Mouse (Mus musculus) cortical plate, adult 2 months (tissue): ENCODE measurements around the gene Chchd2.

Source experiments
- CTCF ChIP-seq: fragments of 200-500 bp; IDR thresholded peaks from 2 replicates; pipeline ENCODE4 v1.5.1; 2011; ENCODE audit warnings: mild to moderate bottlenecking, control low read depth, low read length; ENCODE audit not compliant: insufficient read depth; ENCODE audit errors: extremely low read depth
- POLR2A ChIP-seq: fragments of 200-500 bp; IDR thresholded peaks from 2 replicates; pipeline ENCODE4 v1.6.1; 2011; ENCODE audit warnings: mild to moderate bottlenecking, low read length, control low read depth; ENCODE audit not compliant: insufficient read depth; ENCODE audit errors: extremely low read depth

DNA sequence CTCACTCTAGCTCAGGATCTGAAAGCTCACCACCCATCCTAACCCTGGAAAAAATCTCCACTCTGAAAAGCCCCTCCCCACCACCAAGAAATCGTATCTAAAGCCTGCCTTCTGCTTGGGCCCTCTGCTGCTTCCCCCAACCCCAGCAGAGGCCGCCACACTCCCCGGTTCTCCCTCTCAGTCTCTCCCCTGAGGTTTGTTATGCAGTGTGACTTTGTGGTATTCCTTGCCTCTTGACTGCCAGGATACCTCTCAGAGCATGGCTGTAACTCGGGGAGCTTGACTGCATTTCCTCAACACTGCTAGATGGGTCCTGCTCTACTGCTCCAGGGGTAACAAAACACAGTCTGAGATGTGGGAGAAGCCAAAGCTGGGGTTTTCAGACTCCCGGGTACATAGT lies 32.1 kb downstream of the Chchd2 start:
- TF ChIP-seq CTCF (no peak), POLR2A (no peak)
